Comparison of ENCODE assay signal across 11 mouse cellular contexts in the genomic region with DNA sequence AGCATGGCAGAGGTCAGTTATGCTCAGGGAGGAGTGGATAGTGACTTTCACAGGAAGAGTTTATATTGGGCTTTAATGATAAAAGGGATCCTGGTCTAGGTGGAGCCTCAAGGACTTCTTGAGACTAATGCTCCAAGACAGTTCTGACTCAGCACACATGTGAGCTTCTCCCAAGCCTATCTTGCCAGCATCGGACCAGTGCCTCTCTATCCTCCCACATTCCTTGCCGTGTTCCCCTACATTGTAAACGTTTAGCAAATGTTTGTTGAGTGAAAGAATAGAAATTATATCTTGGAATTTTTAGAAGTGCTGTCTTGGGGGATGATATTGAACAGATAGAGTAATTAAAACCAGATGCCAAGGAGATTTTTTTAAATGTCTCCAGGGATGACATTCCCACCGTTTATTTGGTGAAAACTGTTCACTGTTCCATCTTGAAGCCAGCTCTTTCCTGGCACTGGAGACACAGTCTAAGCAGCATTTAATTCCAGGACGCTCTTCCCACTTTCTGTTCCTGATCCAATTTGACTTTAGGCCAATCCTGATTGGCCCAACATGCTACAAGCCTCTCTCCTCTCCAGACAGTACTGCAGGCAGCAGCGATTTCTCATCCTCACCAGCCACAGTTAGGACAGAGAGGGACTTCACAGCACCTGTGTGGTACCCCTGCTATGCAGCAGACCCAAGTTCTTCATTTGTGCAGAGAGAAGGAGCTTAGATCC.
DNase-seq lines count a peak whose midpoint lies in the region; ATAC-seq lines count a peak whose summit lies in the region.
"Had no signal": no experiment of that assay in that cellular context is flagged by ENCODE, and none has a peak within 500 bp of the region (broad histone marks: within the 10 kb centered on the region; RNA-seq: fewer than 3 reads in every experiment).

No protein-coding gene starts in this region.

- peak; percentile 79 for ATAC-seq in frontal cortex, adult (ENCODE audit: low TSS enrichment)

- no peak for DNase-seq in frontal cortex, postnatal 14 days (ENCODE audit: low spot score in 2 of 2)
- DNase-seq in right cerebral cortex, adult 18-20 months = peak; percentile 23
- DNase-seq in right cerebral cortex, postnatal 36 days (ENCODE audit: low spot score in 2 of 2) = no peak
- DNase-seq in cerebellum, adult 9-10 months = peak; percentile 71
- DNase-seq in telencephalon, adult 2 months (ENCODE audit: low read depth, low spot score) = peak; percentile 44
- DNase-seq in thymus, postnatal 0 days (ENCODE audit: low spot score) = no peak
- DNase-seq in adipocyte (ENCODE audit: low spot score) = no peak
- DNase-seq: B cell, adult 2 months; lung, adult 18-20 months; spleen, adult 18-20 months had no signal

Comparison
In these comparisons a context has a peak if more than half of its experiments do, and no peak if none do; other contexts are left out.
1. DNase-seq: peak in right cerebral cortex, adult 18-20 months (single experiment), cerebellum, adult 9-10 months (single experiment) and telencephalon, adult 2 months (single experiment); none in frontal cortex, postnatal 14 days (0 of 2), right cerebral cortex, postnatal 36 days (0 of 2), thymus, postnatal 0 days (single experiment) and adipocyte (single experiment).